Mouse (Mus musculus): ENCODE results near the gene Psd4. TPM values are rescaled to one million over a fixed set of nuclear protein-coding genes. Genes with fewer than 3 reads are reported as not detected.

The Psd4 gene
- polyA plus RNA-seq, 1 experiment from 2014 or later: 0.96 TPM

DNA sequence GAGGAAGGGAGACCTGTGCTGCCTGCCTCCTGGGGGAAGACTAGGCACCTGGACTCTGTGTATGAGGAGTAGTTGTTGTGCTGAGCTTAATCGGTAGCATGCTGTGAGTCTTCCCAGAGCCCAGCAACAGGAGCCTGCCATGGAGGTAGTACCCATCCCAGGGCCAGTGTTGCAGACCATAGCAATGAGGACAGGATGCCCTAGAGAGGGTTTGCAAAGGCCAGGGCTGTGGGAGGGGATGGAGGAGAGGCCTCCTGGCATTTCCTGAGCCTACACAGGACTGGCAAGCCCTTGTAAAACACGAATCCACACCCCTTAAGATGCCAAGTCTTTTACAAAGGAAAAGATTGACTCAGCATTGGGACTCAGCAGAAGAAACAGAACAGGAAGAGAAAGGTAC, 49.7 kb downstream of the Psd4 start:
- Histone ChIP-seq H3K4me3 (no peak overlapping the region), H3K4me2 (no peak overlapping the region), H3K27ac (replicated peaks) (no peak overlapping the region), H3K4me1 (no peaks in the 10 kb centered on the region), H3K27me3 (replicated peaks) (peaks cover 22% of the 10 kb centered on the region; the same call in 1 of the 2 replicates), H3K9ac (no peak overlapping the region), H3K36me3 (no peaks in the 10 kb centered on the region), H3K9me3 (no peaks in the 10 kb centered on the region)
- WGBS: 3% methylated on average over 2 of the region's 2 CpGs
- no peak for ATAC-seq (ENCODE audit: extremely low read depth, insufficient number of reproducible peaks, low FRiP score, low TSS enrichment)

DNA sequence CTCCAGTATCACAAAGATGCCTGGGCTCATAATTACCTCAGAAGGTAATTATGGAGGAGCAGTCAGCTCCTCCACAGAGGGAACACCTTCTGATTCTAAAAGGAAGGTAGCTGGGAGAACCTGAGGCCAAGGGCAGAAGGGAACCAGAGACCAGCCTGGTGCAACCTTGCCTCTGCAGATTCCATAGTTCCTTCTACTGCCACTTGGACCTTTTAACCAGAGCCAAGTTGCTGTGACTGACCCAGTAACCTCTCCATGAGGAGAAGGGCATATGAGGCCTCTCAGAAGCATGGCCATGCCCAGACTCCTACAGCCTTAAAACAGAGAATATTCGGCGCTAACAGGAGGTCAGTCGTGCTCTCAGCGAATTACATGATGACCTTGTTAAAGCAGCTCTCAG, 50.2 kb downstream of the Psd4 start:
- peaks cover 22% of the 10 kb centered on the region; the same call in 1 of the 2 replicates for H3K27me3 ChIP-seq (replicated peaks)
- no peak overlapping the region for H3K9ac ChIP-seq
- no peak overlapping the region for H3K27ac ChIP-seq (replicated peaks)
- no peaks in the 10 kb centered on the region for H3K4me1 ChIP-seq
- WGBS: 79% methylated on average over 4 of the region's 4 CpGs
- no peaks in the 10 kb centered on the region for H3K9me3 ChIP-seq
- no peak for ATAC-seq (ENCODE audit: extremely low read depth, insufficient number of reproducible peaks, low FRiP score, low TSS enrichment)
- no peaks in the 10 kb centered on the region for H3K36me3 ChIP-seq
- no peak overlapping the region for H3K4me3 ChIP-seq
- H3K4me2 ChIP-seq: no peak overlapping the region

DNA sequence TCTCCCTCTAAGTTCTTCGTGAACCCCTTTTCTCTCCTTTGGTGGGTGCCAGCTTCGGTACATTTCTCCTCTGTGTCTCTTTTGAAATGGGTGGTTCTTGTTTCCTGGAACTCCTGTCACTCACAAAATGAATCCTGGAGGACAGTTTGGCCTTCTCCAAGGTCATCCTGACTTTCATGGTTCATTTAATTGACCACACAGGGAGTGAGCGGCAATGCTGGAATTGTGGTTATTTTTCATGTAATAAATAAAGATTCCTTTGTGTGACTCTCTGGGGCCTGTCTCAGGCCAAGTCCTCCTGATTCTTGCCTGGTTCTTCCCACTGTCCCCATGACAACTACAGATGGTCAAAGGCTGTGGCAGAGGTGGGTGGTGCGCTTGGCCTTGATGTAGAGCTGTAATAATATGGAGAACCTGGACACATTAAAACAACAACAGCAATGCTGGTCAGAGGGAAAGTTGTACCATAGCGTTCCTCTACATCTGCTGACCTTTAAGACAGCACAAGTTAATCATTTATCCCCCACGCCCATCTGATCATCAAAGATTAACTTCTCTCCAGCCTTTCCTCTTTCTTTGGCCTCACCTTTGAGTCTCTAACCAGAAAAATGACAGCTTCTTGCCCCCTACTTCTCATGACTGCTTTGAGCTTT, 54.0 kb downstream of the Psd4 start:
- WGBS: 84% methylated on average over 6 of the region's 6 CpGs
- Histone ChIP-seq H3K4me3 (no peak overlapping the region), H3K9me3 (no peaks in the 10 kb centered on the region), H3K36me3 (no peaks in the 10 kb centered on the region), H3K27me3 (replicated peaks) (peaks cover 15% of the 10 kb centered on the region; the same call in 1 of the 2 replicates), H3K4me2 (no peak overlapping the region), H3K27ac (replicated peaks) (no peak overlapping the region), H3K9ac (no peak overlapping the region), H3K4me1 (no peaks in the 10 kb centered on the region)
- ATAC-seq (ENCODE audit: extremely low read depth, insufficient number of reproducible peaks, low FRiP score, low TSS enrichment): no peak

DNA sequence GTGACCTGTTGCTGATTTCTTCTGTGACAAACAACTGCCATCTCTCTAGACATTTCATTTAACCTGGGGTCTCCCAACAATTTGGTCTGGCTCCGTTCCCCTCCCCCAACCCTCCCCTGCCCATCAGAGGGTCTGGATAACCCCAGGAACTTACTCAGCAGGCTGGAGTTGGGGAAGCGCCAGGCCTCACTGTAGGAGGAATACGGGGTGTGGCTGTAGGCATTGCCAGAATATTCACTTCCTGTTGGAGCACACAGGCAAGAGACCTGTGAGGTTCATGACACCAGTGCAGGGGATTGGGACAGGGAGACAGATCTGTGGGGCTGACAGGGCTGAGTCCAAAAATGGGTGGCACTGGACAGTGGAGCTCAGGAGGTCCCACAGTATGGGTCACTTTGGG, 55.4 kb downstream of the Psd4 start:
- Histone ChIP-seq H3K36me3 (no peaks in the 10 kb centered on the region), H3K9me3 (no peaks in the 10 kb centered on the region), H3K4me2 (no peak overlapping the region), H3K27ac (replicated peaks) (no peak overlapping the region), H3K4me1 (no peaks in the 10 kb centered on the region), H3K27me3 (replicated peaks) (0 out of 2 replicates have a peak, but pooled peaks cover 5% of the 10 kb centered on the region), H3K4me3 (no peak overlapping the region), H3K9ac (no peak overlapping the region)
- ATAC-seq (ENCODE audit: extremely low read depth, insufficient number of reproducible peaks, low FRiP score, low TSS enrichment): no peak
- WGBS: 52% methylated on average over 3 of the region's 3 CpGs

DNA sequence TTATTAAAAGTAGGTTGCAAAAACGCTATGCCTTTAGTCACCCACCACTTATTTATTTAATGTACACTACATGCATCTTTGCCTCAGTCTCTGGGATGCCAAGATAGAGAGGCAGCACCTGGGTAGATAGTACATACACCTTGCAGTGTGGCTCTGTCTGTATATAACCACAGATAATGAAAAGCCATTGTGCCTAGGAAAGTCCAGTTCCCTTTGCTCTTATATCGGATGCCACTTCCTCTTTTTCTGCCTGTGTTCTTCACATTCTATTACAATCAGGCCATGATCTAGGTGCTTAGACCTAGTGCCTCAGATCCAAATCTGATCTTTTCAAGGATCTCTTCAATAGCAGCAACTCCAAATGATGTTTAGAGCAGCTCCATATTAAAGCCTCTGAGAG, 58.2 kb downstream of the Psd4 start:
- no peak overlapping the region for H3K4me3 ChIP-seq
- no peaks in the 10 kb centered on the region for H3K4me1 ChIP-seq
- H3K9me3 ChIP-seq: no peaks in the 10 kb centered on the region
- 76% methylated on average over 2 of the region's 2 CpGs for WGBS
- no peak for ATAC-seq (ENCODE audit: extremely low read depth, insufficient number of reproducible peaks, low FRiP score, low TSS enrichment)
- 0 out of 2 replicates have a peak, but pooled peaks cover 5% of the 10 kb centered on the region for H3K27me3 ChIP-seq (replicated peaks)
- no peak overlapping the region for H3K9ac ChIP-seq
- no peaks in the 10 kb centered on the region for H3K36me3 ChIP-seq
- H3K4me2 ChIP-seq: no peak overlapping the region
- no peak overlapping the region for H3K27ac ChIP-seq (replicated peaks)

DNA sequence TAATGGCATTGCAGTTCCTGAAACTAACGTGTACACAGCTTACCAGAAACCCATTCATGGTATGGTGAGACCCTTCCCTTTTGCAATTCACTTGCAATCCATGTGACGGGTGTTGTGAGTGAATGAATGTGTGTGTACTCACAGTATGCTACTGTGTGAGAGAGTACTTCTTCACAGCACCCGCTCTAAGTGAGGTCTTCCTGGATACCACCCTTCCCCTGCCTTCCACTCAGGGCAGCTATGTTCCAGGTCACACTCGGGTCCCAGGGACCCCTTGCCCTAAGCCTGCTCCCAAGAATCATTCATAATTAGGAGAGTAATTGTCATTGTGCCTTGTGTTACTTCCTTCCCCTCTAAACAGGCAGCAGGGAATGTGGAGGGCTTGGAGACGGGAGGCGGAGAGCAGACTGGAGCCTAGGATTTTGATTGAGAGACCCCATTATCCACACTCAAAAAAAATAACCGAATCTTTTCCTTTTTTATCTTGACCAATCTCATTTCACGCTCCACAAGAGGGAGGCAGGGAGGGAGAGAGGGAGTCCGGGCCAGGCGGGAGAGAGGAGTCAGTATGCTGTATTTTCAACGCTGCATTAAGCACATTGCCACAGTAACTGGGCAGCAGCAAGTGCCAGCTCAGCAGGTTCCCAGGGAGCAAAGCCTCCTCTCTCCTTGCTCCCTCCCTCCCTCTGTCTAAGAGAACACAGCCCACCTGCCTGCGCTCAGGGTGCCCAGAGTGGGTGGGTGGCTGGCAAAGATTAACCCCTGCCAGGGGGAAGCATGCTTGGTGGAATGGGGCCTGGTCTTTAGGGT, 60.7 kb downstream of the Psd4 start:
- Histone ChIP-seq H3K4me2 (no peak overlapping the region), H3K4me1 (no peaks in the 10 kb centered on the region), H3K4me3 (no peak overlapping the region), H3K36me3 (no peaks in the 10 kb centered on the region), H3K27ac (replicated peaks) (no peak overlapping the region), H3K27me3 (replicated peaks) (0 out of 2 replicates have a peak, but pooled peaks cover 5% of the 10 kb centered on the region), H3K9me3 (no peaks in the 10 kb centered on the region), H3K9ac (no peak overlapping the region)
- WGBS: 50% methylated on average over 12 of the region's 12 CpGs
- no peak for ATAC-seq (ENCODE audit: extremely low read depth, insufficient number of reproducible peaks, low FRiP score, low TSS enrichment)

DNA sequence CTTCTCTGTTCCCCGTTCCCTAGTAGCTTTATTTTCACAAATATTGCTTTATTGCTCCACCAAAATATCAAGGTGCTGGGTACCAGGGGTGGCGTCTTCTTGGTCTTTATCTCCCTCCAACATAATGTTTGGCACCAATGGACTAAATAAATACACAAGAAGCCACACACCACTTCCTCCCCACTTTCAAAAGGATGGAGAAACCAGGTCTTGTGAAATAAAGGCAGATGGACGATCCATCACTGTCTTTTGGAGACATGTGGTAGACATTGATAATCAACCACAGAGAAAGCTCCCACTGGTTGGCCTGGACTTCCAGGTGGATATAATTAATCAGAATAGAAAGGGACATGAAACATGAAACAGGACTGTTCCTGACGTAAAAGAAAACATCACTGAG, 62.4 kb downstream of the Psd4 start:
- WGBS: 76% methylated on average over 4 of the region's 4 CpGs
- H3K9ac ChIP-seq: no peak overlapping the region
- no peak overlapping the region for H3K4me3 ChIP-seq
- H3K27ac ChIP-seq (replicated peaks): no peak overlapping the region
- H3K27me3 ChIP-seq (replicated peaks): 0 out of 2 replicates have a peak, but pooled peaks cover 5% of the 10 kb centered on the region
- H3K9me3 ChIP-seq: no peaks in the 10 kb centered on the region
- H3K4me1 ChIP-seq: peaks cover 16% of the 10 kb centered on the region
- no peaks in the 10 kb centered on the region for H3K36me3 ChIP-seq
- ATAC-seq (ENCODE audit: extremely low read depth, insufficient number of reproducible peaks, low FRiP score, low TSS enrichment): no peak
- no peak overlapping the region for H3K4me2 ChIP-seq

DNA sequence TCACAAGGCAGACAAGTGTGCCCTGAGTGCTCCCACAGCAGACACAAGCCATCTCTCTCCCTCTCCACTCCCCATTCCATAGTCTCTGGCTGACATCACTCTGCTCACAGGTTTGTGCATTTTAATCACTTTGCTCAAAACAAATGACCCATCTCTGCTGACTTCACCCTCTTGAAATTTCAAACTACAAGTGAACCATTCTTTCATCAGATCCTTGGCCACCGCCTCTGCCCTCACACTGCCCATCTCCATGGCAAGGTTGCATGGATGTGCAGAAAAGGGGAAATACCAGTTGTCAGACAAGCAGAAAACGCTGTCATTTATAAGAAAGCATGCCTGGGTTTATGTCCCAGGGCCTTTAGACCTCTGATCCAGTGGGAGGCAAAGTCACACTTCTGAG, 67.3 kb downstream of the Psd4 start:
- Histone ChIP-seq H3K4me2 (no peak overlapping the region), H3K36me3 (no peaks in the 10 kb centered on the region), H3K4me3 (no peak overlapping the region), H3K4me1 (peaks cover 21% of the 10 kb centered on the region), H3K27ac (replicated peaks) (no peak overlapping the region), H3K9me3 (no peaks in the 10 kb centered on the region), H3K9ac (no peak overlapping the region), H3K27me3 (replicated peaks) (no peaks in the 10 kb centered on the region; the same call in 1 of the 2 replicates)
- 77% methylated on average over 2 of the region's 2 CpGs for WGBS
- ATAC-seq (ENCODE audit: extremely low read depth, insufficient number of reproducible peaks, low FRiP score, low TSS enrichment): no peak

DNA sequence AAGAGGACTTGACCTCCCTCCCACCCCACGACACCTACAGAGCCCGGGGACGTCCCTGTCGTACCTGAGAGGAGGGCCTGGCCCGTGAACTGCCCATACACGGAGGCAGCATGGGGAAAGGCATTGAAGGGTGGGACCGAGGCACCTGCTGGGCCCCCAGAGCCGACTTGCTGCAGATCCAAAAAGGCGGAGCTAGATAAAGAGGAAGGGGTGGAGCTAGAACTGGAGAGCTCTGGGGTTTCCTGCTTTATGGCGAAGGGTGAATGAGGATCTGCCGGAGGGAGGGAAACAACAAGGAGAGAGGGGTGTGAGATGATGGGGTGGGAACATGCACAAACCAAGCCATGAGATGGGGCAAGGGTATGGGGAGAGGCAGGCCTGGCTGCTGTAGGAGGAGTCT, 68.3 kb downstream of the Psd4 start:
- 59% methylated on average over 11 of the region's 11 CpGs for WGBS
- no peaks in the 10 kb centered on the region; the same call in 1 of the 2 replicates for H3K27me3 ChIP-seq (replicated peaks)
- ATAC-seq (ENCODE audit: extremely low read depth, insufficient number of reproducible peaks, low FRiP score, low TSS enrichment): no peak
- H3K36me3 ChIP-seq: no peaks in the 10 kb centered on the region
- H3K9ac ChIP-seq: no peak overlapping the region
- H3K4me1 ChIP-seq: peaks cover 21% of the 10 kb centered on the region
- no peaks in the 10 kb centered on the region for H3K9me3 ChIP-seq
- H3K27ac ChIP-seq (replicated peaks): no peak overlapping the region
- no peak overlapping the region for H3K4me3 ChIP-seq
- H3K4me2 ChIP-seq: no peak overlapping the region

DNA sequence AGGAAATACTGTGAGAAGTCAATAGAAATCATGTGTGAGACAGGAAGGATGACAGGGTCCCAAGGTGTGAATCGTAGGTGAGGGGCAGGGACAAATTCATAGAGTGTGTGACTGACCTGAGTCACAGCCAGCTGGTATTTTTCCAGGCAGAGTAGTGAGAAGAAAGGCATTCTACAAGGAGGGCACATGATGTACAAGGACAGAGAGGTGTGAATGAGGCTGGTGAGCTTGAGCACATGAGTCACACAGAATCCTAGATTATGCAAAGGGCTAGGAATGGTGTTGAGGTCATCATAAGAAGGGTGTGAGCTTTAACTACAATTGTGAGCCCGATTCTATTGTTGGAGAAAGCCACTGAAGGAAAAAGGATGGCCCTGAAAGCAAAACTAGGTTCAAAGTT, 72.7 kb downstream of the Psd4 start:
- ATAC-seq (ENCODE audit: extremely low read depth, insufficient number of reproducible peaks, low FRiP score, low TSS enrichment): no peak
- no peaks in the 10 kb centered on the region for H3K36me3 ChIP-seq

DNA sequence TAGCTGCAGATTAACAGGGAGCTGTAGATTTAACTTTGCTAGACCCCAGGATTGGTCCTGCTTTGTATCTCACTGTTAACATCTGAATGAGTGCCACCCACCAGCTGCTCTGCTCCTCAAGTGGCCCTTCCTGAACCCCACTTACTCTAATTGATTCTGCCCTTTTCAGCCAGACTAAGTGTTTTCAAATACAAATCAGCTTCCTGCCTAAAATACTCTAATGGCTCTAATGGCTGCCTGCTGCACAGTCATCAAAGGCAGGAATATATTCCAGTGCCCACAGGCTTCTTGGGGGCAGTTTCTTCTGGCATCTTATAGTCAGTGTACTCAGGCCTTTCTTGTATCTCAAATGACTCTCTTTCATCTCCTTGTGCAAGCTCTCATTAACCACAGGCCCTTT, 74.5 kb downstream of the Psd4 start:
- no peaks in the 10 kb centered on the region for H3K9me3 ChIP-seq
- no peak for ATAC-seq (ENCODE audit: extremely low read depth, insufficient number of reproducible peaks, low FRiP score, low TSS enrichment)
- no peak overlapping the region for H3K27ac ChIP-seq (replicated peaks)
- no peak overlapping the region for H3K4me3 ChIP-seq
- H3K4me2 ChIP-seq: no peak overlapping the region
- no peaks in the 10 kb centered on the region for H3K27me3 ChIP-seq (replicated peaks)
- H3K36me3 ChIP-seq: no peaks in the 10 kb centered on the region
- no peak overlapping the region for H3K9ac ChIP-seq
- no peaks in the 10 kb centered on the region for H3K4me1 ChIP-seq

More for the DNA sequence above, 72.7 kb downstream of the Psd4 start:
- Histone ChIP-seq H3K4me2 (no peak overlapping the region), H3K4me1 (peaks cover 3% of the 10 kb centered on the region; the same call in 1 of the 2 replicates), H3K9me3 (no peaks in the 10 kb centered on the region), H3K27ac (replicated peaks) (no peak overlapping the region), H3K27me3 (replicated peaks) (no peaks in the 10 kb centered on the region; the same call in 1 of the 2 replicates), H3K9ac (no peak overlapping the region), H3K4me3 (no peak overlapping the region)
- 61% methylated on average over 2 of the region's 2 CpGs for WGBS

Data from heart, embryonic 13.5 days (tissue).